In the genomic region with DNA sequence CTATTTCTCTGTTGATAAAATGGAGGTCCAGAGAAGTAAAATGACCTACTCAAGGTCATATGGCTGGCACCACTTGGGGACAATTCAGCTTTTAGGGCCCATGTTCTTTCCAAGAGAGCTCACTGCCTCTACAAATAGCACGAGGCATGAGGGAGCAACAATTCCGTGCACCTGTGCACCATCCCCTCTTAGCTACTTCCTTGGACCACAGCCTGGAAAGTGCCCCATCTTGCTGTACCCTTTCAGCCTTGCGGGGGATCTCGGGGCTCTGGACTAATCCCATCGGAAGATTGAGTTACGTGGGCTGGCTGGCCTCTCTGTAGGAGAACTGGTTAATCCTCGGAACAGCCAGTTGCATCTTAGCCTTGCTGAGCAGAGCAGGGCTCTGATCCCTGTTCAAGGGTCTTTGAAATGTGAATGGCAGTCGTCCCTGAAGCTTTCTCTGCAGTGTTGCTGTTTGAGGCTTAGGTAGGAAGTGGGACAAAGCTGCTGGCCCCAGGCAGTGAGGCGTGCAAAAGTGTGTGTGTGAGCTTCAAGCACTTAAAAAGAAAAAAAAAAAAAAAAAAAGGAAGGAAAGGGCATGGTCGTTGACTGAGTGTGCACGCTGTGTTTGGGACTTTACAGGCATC, we compare ENCODE assay signal across 1 mouse cellular context.
A peak's percentile ranks its signal among the peaks of the same experiment; 100 is the strongest.
TF ChIP-seq lines count a peak whose summit lies in the region.

No protein-coding gene starts in this region.

TF ChIP-seq in CH12.LX, 34 proteins besides CTCF, POLR2A, EP300 and RAD21 (continued from another document):
- TF ChIP-seq MEF2A (IDR thresholded peaks at IDR 0.05; ENCODE audit: borderline replicate concordance, low read depth, low read length): no peak; the same call in 1 of the 2 replicates
- no peak for TF ChIP-seq E2F4 (IDR thresholded peaks at IDR 0.05; ENCODE audit: insufficient replicate concordance, low read depth, low read length)
- TF ChIP-seq TBP (conservative IDR thresholded peaks at IDR 0.05; ENCODE audit: low read depth, low read length): no peak
- 0 out of 2 replicates have a peak, but pooled peaks have one; percentile 49 for TF ChIP-seq MAZ (IDR thresholded peaks at IDR 0.05; ENCODE audit: low read depth, low read length)
- no peak for TF ChIP-seq ZC3H11A (IDR thresholded peaks at IDR 0.05; ENCODE audit: low read depth, low read length)
- no peak for TF ChIP-seq PAX5 (IDR thresholded peaks at IDR 0.05; ENCODE audit: low read length)
- TF ChIP-seq CHD2 (IDR thresholded peaks at IDR 0.05; ENCODE audit: low read length): no peak
- TF ChIP-seq NRF1 (IDR thresholded peaks at IDR 0.05; ENCODE audit: low read depth, low read length): no peak
- peak; percentile 40; the same call in 1 of the 2 replicates for TF ChIP-seq MAX (IDR thresholded peaks at IDR 0.05; ENCODE audit: low read length)
- TF ChIP-seq UBTF (IDR thresholded peaks at IDR 0.05; ENCODE audit: low read depth, low read length): no peak
- peak; percentile 95 for TF ChIP-seq ZNF384 (IDR thresholded peaks at IDR 0.05; ENCODE audit: low read depth, low read length)
- TF ChIP-seq MXI1 (IDR thresholded peaks at IDR 0.05; ENCODE audit: low read depth, low read length): no peak
- no peak for TF ChIP-seq ZKSCAN1 (IDR thresholded peaks at IDR 0.05; ENCODE audit: borderline replicate concordance, low read depth, low read length)
- TF ChIP-seq SMC3 (IDR thresholded peaks at IDR 0.05; ENCODE audit: low read depth, low read length): no peak
- no peak for TF ChIP-seq JUN (IDR thresholded peaks at IDR 0.05; ENCODE audit: insufficient read depth, low read depth, low read length)
- 0 out of 2 replicates have a peak, but pooled peaks have one; percentile 42 for TF ChIP-seq MYC (IDR thresholded peaks at IDR 0.05; ENCODE audit: low read depth, low read length)
- no peak for TF ChIP-seq USF2 (conservative IDR thresholded peaks at IDR 0.05; ENCODE audit: low read depth, low read length)
- no peak for TF ChIP-seq CHD1 (IDR thresholded peaks at IDR 0.05; ENCODE audit: low read depth, low read length)
- no peak for TF ChIP-seq KAT2A (IDR thresholded peaks at IDR 0.05; ENCODE audit: insufficient replicate concordance, low read length)
- TF ChIP-seq NELFE (IDR thresholded peaks at IDR 0.05; ENCODE audit: low read depth, low read length): no peak
